Mouse (Mus musculus) MEL (cell line): ENCODE measurements around the gene Trim47. TPM values are rescaled to one million over a fixed set of nuclear protein-coding genes. Genes with fewer than 3 reads are reported as not detected.

Source experiments
- DNase-seq: peaks from one replicate; pipeline ENCODE4 v3.0.0; 2011; ENCODE audit warnings: low read depth, low spot score
- H3K27ac ChIP-seq: 2 replicates; pipeline ENCODE4 v1.5.1; 2012; ENCODE audit warnings: low read depth, mild to moderate bottlenecking, control low read depth, low read length, moderate library complexity; ENCODE audit not compliant: control insufficient read depth
- H3K27me3 ChIP-seq, 2 experiments: fragments of 150-350 bp in 1 of 2; sonication (generic) in 1 of 2; 2 replicates each; pipeline ENCODE4 v1.6.1; 2012; ENCODE audit warnings: low read length in 2 of 2, mild to moderate bottlenecking in 2 of 2, improper control_type of control experiment in 1 of 2, moderate library complexity in 1 of 2; ENCODE audit not compliant: insufficient read depth in 2 of 2, control insufficient read depth in 1 of 2
- H3K36me3 ChIP-seq, 2 experiments: 2 replicates each; pipeline ENCODE4 v1.6.1; 2012 to 2014; ENCODE audit warnings: low read length in 2 of 2, improper control_type of control experiment in 1 of 2, inconsistent platforms in 1 of 2, mild to moderate bottlenecking in 1 of 2; ENCODE audit not compliant: insufficient read depth in 2 of 2, control insufficient read depth in 1 of 2
- H3K4me1 ChIP-seq, 2 experiments: fragments of 150-350 bp in 1 of 2; sonication (generic) in 1 of 2; 2 replicates each; pipeline ENCODE4 v1.6.1; 2012; ENCODE audit warnings: low read length in 2 of 2, improper control_type of control experiment in 1 of 2, mild to moderate bottlenecking in 1 of 2; ENCODE audit not compliant: insufficient read depth in 2 of 2, control insufficient read depth in 1 of 2
- H3K4me3 ChIP-seq, 2 experiments: fragments of 150-350 bp in 1 of 2; sonication (generic) in 1 of 2; 2 replicates each; pipeline ENCODE4 v1.5.1; 2012; ENCODE audit warnings: low read depth in 2 of 2, low read length in 2 of 2, mild to moderate bottlenecking in 2 of 2, moderate library complexity in 2 of 2, control low read depth in 1 of 2, improper control_type of control experiment in 1 of 2; ENCODE audit not compliant: control insufficient read depth in 1 of 2, insufficient read depth in 1 of 2
- H3K79me2 ChIP-seq: 2 replicates; pipeline ENCODE4 v1.6.1; 2012; ENCODE audit warnings: mild to moderate bottlenecking, low read length, moderate library complexity; ENCODE audit not compliant: control insufficient read depth, poor library complexity, insufficient read depth
- H3K9ac ChIP-seq: 2 replicates; pipeline ENCODE4 v1.6.1; 2012; ENCODE audit warnings: low read depth, mild to moderate bottlenecking, control low read depth, low read length, moderate library complexity; ENCODE audit not compliant: control insufficient read depth, poor library complexity, severe bottlenecking
- H3K9me3 ChIP-seq: fragments of 150-350 bp; sonication (generic); replicated peaks from 2 replicates; pipeline ENCODE4 v1.6.1; 2012; ENCODE audit warnings: mild to moderate bottlenecking, low read length, improper control_type of control experiment, moderate library complexity; ENCODE audit not compliant: insufficient read depth
- BHLHE40 ChIP-seq: IDR thresholded peaks from 2 replicates; pipeline ENCODE4 v1.6.1; 2012; ENCODE audit warnings: low read depth, mild to moderate bottlenecking, inconsistent platforms, low read length, improper control_type of control experiment, borderline replicate concordance
- CHD1 ChIP-seq: IDR thresholded peaks from 2 replicates; pipeline ENCODE4 v1.6.1; 2012; ENCODE audit warnings: low read depth, mild to moderate bottlenecking, inconsistent platforms, low read length, improper control_type of control experiment
- CHD2 ChIP-seq: IDR thresholded peaks from 2 replicates; pipeline ENCODE4 v1.6.1; 2011; ENCODE audit warnings: low read length, improper control_type of control experiment
- CTCF ChIP-seq, 3 experiments: IDR thresholded peaks in 2 of 3; conservative IDR thresholded peaks in 1 of 3; 2 replicates each; pipeline ENCODE4 v1.5.1; 2011 to 2012; ENCODE audit warnings: low read length in 3 of 3, low read depth in 2 of 3, mild to moderate bottlenecking in 2 of 3, improper control_type of control experiment in 1 of 3, inconsistent platforms in 1 of 3, mixed read lengths in 1 of 3, moderate library complexity in 1 of 3; ENCODE audit not compliant: control insufficient read depth in 1 of 3, insufficient read depth in 1 of 3, poor library complexity in 1 of 3, severe bottlenecking in 1 of 3
- ELF1 ChIP-seq: IDR thresholded peaks from 2 replicates; pipeline ENCODE4 v1.6.1; 2014; ENCODE audit warnings: low read depth, mild to moderate bottlenecking, inconsistent platforms, low read length, improper control_type of control experiment, moderate library complexity
- EP300 ChIP-seq, 2 experiments: IDR thresholded peaks; 2 replicates each; pipeline ENCODE4 v1.6.1; 2011; ENCODE audit warnings: improper control_type of control experiment in 2 of 2, low read length in 2 of 2, low read depth in 1 of 2, mild to moderate bottlenecking in 1 of 2
- ETS1 ChIP-seq: IDR thresholded peaks from 2 replicates; pipeline ENCODE4 v1.6.1; 2012; ENCODE audit warnings: low read depth, mild to moderate bottlenecking, inconsistent platforms, low read length, improper control_type of control experiment, moderate library complexity
- GABPA ChIP-seq: IDR thresholded peaks from 2 replicates; pipeline ENCODE4 v1.6.1; 2012; ENCODE audit warnings: low read depth, mild to moderate bottlenecking, inconsistent platforms, low read length, improper control_type of control experiment, moderate library complexity
- JUND ChIP-seq: IDR thresholded peaks from 2 replicates; pipeline ENCODE4 v1.6.1; 2011; ENCODE audit warnings: low read depth, mild to moderate bottlenecking, improper control_type of control experiment, low read length
- KAT2A ChIP-seq: conservative IDR thresholded peaks from 2 replicates; pipeline ENCODE4 v1.6.1; 2012; ENCODE audit warnings: low read depth, low read length, improper control_type of control experiment, inconsistent platforms
- MAFK ChIP-seq: IDR thresholded peaks from 2 replicates; pipeline ENCODE4 v1.6.1; 2011; ENCODE audit warnings: low read depth, mild to moderate bottlenecking, low read length, improper control_type of control experiment, borderline replicate concordance
- MAX ChIP-seq: IDR thresholded peaks from 2 replicates; pipeline ENCODE4 v1.6.1; 2011; ENCODE audit warnings: low read length, improper control_type of control experiment
- MAZ ChIP-seq: IDR thresholded peaks from 2 replicates; pipeline ENCODE4 v1.6.1; 2012; ENCODE audit warnings: low read depth, mild to moderate bottlenecking, inconsistent platforms, low read length, improper control_type of control experiment
- MEF2A ChIP-seq: IDR thresholded peaks from 2 replicates; pipeline ENCODE4 v1.6.1; 2014; ENCODE audit warnings: low read depth, mild to moderate bottlenecking, inconsistent platforms, low read length, improper control_type of control experiment; ENCODE audit not compliant: poor library complexity, insufficient replicate concordance, severe bottlenecking; ENCODE audit errors: extremely low read depth
- MXI1 ChIP-seq: IDR thresholded peaks from 2 replicates; pipeline ENCODE4 v1.6.1; 2011; ENCODE audit warnings: mild to moderate bottlenecking, low read depth, low read length, improper control_type of control experiment
- MYB ChIP-seq: IDR thresholded peaks from 2 replicates; pipeline ENCODE4 v1.6.1; 2011; ENCODE audit warnings: mild to moderate bottlenecking, low read depth, low read length, improper control_type of control experiment
- MYC ChIP-seq: IDR thresholded peaks from 2 replicates; pipeline ENCODE4 v1.6.1; 2011; ENCODE audit warnings: low read depth, mild to moderate bottlenecking, low read length, improper control_type of control experiment, moderate library complexity
- NRF1 ChIP-seq: IDR thresholded peaks from 2 replicates; pipeline ENCODE4 v1.6.1; 2014; ENCODE audit warnings: low read depth, mild to moderate bottlenecking, inconsistent platforms, low read length, improper control_type of control experiment, moderate library complexity; ENCODE audit not compliant: poor library complexity, insufficient read depth, severe bottlenecking
- POLR2A ChIP-seq, 2 experiments: IDR thresholded peaks; 2 replicates each; pipeline ENCODE4 v1.6.1; 2011 to 2012; ENCODE audit warnings: low read length in 2 of 2, mild to moderate bottlenecking in 2 of 2, control low read depth in 1 of 2, improper control_type of control experiment in 1 of 2, low read depth in 1 of 2, moderate library complexity in 1 of 2; ENCODE audit not compliant: control insufficient read depth in 1 of 2, insufficient read depth in 1 of 2, poor library complexity in 1 of 2
- POLR2AphosphoS2 ChIP-seq: IDR thresholded peaks from 2 replicates; pipeline ENCODE4 v1.6.1; 2011; ENCODE audit warnings: low read length, improper control_type of control experiment
- POLR2AphosphoS5 ChIP-seq: IDR thresholded peaks from 2 replicates; pipeline ENCODE4 v1.6.1; 2012; ENCODE audit warnings: low read depth, borderline replicate concordance, mild to moderate bottlenecking, inconsistent platforms, low read length, moderate library complexity, mixed read lengths
- RAD21 ChIP-seq: IDR thresholded peaks from 2 replicates; pipeline ENCODE4 v1.6.1; 2011; ENCODE audit warnings: mild to moderate bottlenecking, low read depth, low read length, improper control_type of control experiment
- RCOR1 ChIP-seq: IDR thresholded peaks from 2 replicates; pipeline ENCODE4 v1.6.1; 2012; ENCODE audit warnings: low read depth, mild to moderate bottlenecking, inconsistent platforms, low read length, improper control_type of control experiment
- SIN3A ChIP-seq: IDR thresholded peaks from 2 replicates; pipeline ENCODE4 v1.6.1; 2012; ENCODE audit warnings: low read length, improper control_type of control experiment, inconsistent platforms
- SMC3 ChIP-seq: IDR thresholded peaks from 2 replicates; pipeline ENCODE4 v1.6.1; 2011; ENCODE audit warnings: low read depth, low read length, improper control_type of control experiment
- TAL1 ChIP-seq: IDR thresholded peaks from 2 replicates; pipeline ENCODE4 v1.6.1; 2012; ENCODE audit warnings: mild to moderate bottlenecking, inconsistent platforms, low read length, moderate library complexity, mixed read lengths
- TBP ChIP-seq: IDR thresholded peaks from 2 replicates; pipeline ENCODE4 v1.8.0; 2011; ENCODE audit warnings: low read depth, low read length, improper control_type of control experiment
- TCF12 ChIP-seq: IDR thresholded peaks from 2 replicates; pipeline ENCODE4 v1.6.1; 2014; ENCODE audit warnings: low read depth, mild to moderate bottlenecking, inconsistent platforms, low read length, improper control_type of control experiment, moderate library complexity
- UBTF ChIP-seq: IDR thresholded peaks from 2 replicates; pipeline ENCODE4 v1.6.1; 2012; ENCODE audit warnings: low read depth, mild to moderate bottlenecking, inconsistent platforms, low read length, improper control_type of control experiment, moderate library complexity, borderline replicate concordance; ENCODE audit not compliant: insufficient read depth
- USF1 ChIP-seq: IDR thresholded peaks from 2 replicates; pipeline ENCODE4 v1.6.1; 2014; ENCODE audit warnings: low read depth, mild to moderate bottlenecking, inconsistent platforms, low read length, improper control_type of control experiment, moderate library complexity
- USF2 ChIP-seq, 2 experiments: IDR thresholded peaks; 2 replicates each; pipeline ENCODE4 v1.6.1; 2011 to 2012; ENCODE audit warnings: improper control_type of control experiment in 2 of 2, low read length in 2 of 2, borderline replicate concordance in 1 of 2, inconsistent platforms in 1 of 2, low read depth in 1 of 2, mild to moderate bottlenecking in 1 of 2; ENCODE audit not compliant: insufficient read depth in 1 of 2
- ZC3H11A ChIP-seq: IDR thresholded peaks from 2 replicates; pipeline ENCODE4 v1.6.1; 2012; ENCODE audit warnings: low read depth, mild to moderate bottlenecking, inconsistent platforms, low read length, improper control_type of control experiment
- ZKSCAN1 ChIP-seq: IDR thresholded peaks from 2 replicates; pipeline ENCODE4 v1.6.1; 2012; ENCODE audit warnings: low read depth, mild to moderate bottlenecking, inconsistent platforms, low read length, improper control_type of control experiment, moderate library complexity
- ZMIZ1 ChIP-seq: IDR thresholded peaks from 2 replicates; pipeline ENCODE4 v1.6.1; 2012; ENCODE audit warnings: low read depth, mild to moderate bottlenecking, inconsistent platforms, low read length, improper control_type of control experiment, moderate library complexity
- ZNF384 ChIP-seq: IDR thresholded peaks from 2 replicates; pipeline ENCODE4 v1.6.1; 2012; ENCODE audit warnings: low read depth, mild to moderate bottlenecking, inconsistent platforms, low read length, improper control_type of control experiment
- polyA plus RNA-seq, 2 experiments: library from polyadenylated mRNA; stranded (reverse) in 1 of 2; unstranded in 1 of 2; fragments of >175 nt in 1 of 2; fragments of >200 nt in 1 of 2; gene quantifications; 2 replicates each; pipeline versions ENCODE4 v1.2.1 to v1.2.4; 2012; ENCODE audit warnings: low replicate concordance in 2 of 2, low read depth in 1 of 2; ENCODE audit not compliant: insufficient read length in 2 of 2, insufficient read depth in 1 of 2, missing spikeins in 1 of 2
- total RNA-seq: library from RNA; depleted of rRNA; stranded (reverse); fragments of 300-350 nt; gene quantifications from 2 replicates; pipeline ENCODE4 v1.2.3, GENCODE M21; 2012

Trim47 gene
- total and polyA plus RNA-seq, 3 experiments, result 5.6 to 6.7 TPM; not detected in 1

DNA sequence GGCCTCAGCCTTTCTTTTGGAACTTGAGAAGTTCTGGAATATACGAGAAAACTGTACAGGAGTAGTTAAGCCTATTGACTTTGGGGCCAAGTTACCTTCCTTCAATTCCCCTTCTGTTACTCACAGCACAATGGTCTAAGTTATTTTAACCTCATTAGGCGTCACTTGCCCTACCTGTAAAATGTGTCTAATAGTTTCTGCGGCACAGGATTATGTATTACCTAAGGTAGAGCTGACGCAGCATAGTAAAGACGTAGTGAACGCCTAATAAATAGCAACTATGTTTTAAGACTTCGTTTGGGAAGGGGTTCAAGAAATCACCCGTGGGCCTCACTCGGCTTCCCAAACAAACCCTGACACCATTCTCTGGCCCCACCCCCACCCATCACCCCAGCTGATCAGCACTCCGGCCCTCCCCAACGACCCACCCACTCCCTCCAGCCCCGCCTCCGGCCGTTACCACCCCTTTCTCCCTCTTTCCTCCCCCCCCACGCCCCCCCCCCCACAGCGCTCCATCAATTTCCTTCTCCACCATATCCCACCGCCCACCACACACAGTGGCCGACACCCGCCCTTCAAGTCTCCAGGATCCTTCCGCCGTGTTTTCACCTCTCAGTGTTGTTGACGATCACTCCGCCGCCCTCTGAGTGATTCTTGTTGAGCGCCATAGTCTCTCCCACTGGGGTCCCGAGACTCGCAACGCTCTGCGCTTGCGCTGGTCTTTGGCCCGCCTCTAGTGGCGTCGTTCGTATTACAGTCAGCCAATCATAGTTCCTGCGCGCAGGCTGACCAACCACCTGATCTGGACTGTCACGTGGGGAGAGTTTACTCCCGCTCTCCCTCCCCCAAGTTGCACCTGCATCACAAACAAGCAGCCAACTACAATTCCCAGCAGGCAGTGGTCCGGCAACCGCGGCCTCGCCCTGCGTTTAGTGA, 40.5 kb downstream of the Trim47 start, which contains the start of gene Wbp2:
Gene Wbp2, minus strand, starts transcription at position 738 of the 936 bp plus-strand sequence.
- Histone ChIP-seq H3K4me1 (peaks cover 10 to 39% of the 10 kb centered on the region in 2 experiments), H3K27me3 (no peaks in the 10 kb centered on the region), H3K27ac (peak within 1 kb of the TSS; percentile 93), H3K9ac (peak within 1 kb of the TSS; percentile 86), H3K79me2 (peaks cover 9% of the 10 kb centered on the region), H3K36me3 (peaks cover 0 to 36% of the 10 kb centered on the region in 2 experiments; a peak in 2 of 4 replicates), H3K4me3 (peak within 1 kb of the TSS; percentile 53 to 78), H3K9me3 (no peaks in the 10 kb centered on the region)
- DNase-seq, result peak; percentile 100
- no peak for TF ChIP-seq ZC3H11A
- no peak for TF ChIP-seq JUND
- TF ChIP-seq RCOR1, result no peak
- TF ChIP-seq NRF1, result peak; percentile 99
- peak; percentile 98 for TF ChIP-seq KAT2A
- no peak for TF ChIP-seq CHD1
- TF ChIP-seq MYC, result peak; percentile 93
- no peak for TF ChIP-seq GABPA
- peak; percentile 59 to 81 for TF ChIP-seq POLR2A (IDR thresholded peaks at IDR 0.05; ENCODE audit: control insufficient read depth in 1 of 2, insufficient read depth in 1 of 2, low read depth in 1 of 2, low read length in 2 of 2, poor library complexity in 1 of 2)
- no peak for TF ChIP-seq POLR2AphosphoS5
- TF ChIP-seq MEF2A, result no peak
- TF ChIP-seq UBTF, result no peak
- TF ChIP-seq RAD21, result no peak
- TF ChIP-seq TBP, result peak; percentile 49; the same call in 1 of the 2 replicates
- no peak for TF ChIP-seq TAL1
- TF ChIP-seq POLR2AphosphoS2, result no peak; the same call in 1 of the 2 replicates
- no peak for TF ChIP-seq ZMIZ1
- peak; percentile 93 for TF ChIP-seq BHLHE40
- TF ChIP-seq MXI1, result peak; percentile 75
- TF ChIP-seq SMC3, result no peak
- no peak for TF ChIP-seq ZNF384
- peak; percentile 69 for TF ChIP-seq ETS1
- TF ChIP-seq EP300 (IDR thresholded peaks at IDR 0.05; ENCODE audit: low read depth in 1 of 2, low read length in 2 of 2), result peak in 1 of 2 experiments; percentile 21; a peak in 1 of 4 replicates
- peak; percentile 54; the same call in 1 of the 2 replicates for TF ChIP-seq CHD2
- peak; percentile 75 for TF ChIP-seq TCF12
- no peak for TF ChIP-seq ZKSCAN1
- TF ChIP-seq USF2 (IDR thresholded peaks at IDR 0.05; ENCODE audit: borderline replicate concordance in 1 of 2, insufficient read depth in 1 of 2, low read depth in 1 of 2, low read length in 2 of 2), result peak; percentile 89 to 97
- no peak for TF ChIP-seq CTCF (IDR thresholded peaks at IDR 0.05 in 2 of 3, conservative IDR thresholded peaks at IDR 0.05 in 1 of 3; ENCODE audit: control insufficient read depth in 1 of 3, insufficient read depth in 1 of 3, low read depth in 2 of 3, low read length in 3 of 3, poor library complexity in 1 of 3, severe bottlenecking in 1 of 3)
- no peak for TF ChIP-seq MAFK
- TF ChIP-seq MYB, result no peak
- TF ChIP-seq SIN3A, result peak; percentile 80
- TF ChIP-seq MAX, result peak; percentile 99
- TF ChIP-seq MAZ, result peak; percentile 89
- peak; percentile 100 for TF ChIP-seq USF1
- TF ChIP-seq ELF1, result peak; percentile 74
